Mouse (Mus musculus) intestine, embryonic 16.5 days (tissue): ENCODE data around the gene Meis3. TPM values are rescaled to one million over a fixed set of nuclear protein-coding genes. Genes with fewer than 3 reads are reported as not detected.

Experiments
- ATAC-seq: fragments of 200-750 bp; cut with Nextera tagmentation; 2 replicates; pipeline ENCODE4 v1.8.0; 2017; ENCODE audit warnings: moderate TSS enrichment, moderate library complexity
- H3K27ac ChIP-seq: fragments of 300-500 bp; sonication (generic); 2 replicates; pipeline ENCODE4 v1.5.1; 2014; ENCODE audit warnings: mild to moderate bottlenecking, low read length
- H3K27me3 ChIP-seq: fragments of 300-500 bp; sonication (generic); replicated peaks from 2 replicates; pipeline ENCODE4 v1.6.1; 2014; ENCODE audit warnings: low read length, control low read depth, mixed read lengths; ENCODE audit not compliant: control insufficient read depth, insufficient read depth
- H3K36me3 ChIP-seq: fragments of 300-500 bp; sonication (generic); 2 replicates; pipeline ENCODE4 v1.6.1; 2014; ENCODE audit warnings: low read length, control low read depth; ENCODE audit not compliant: control insufficient read depth, insufficient read depth
- H3K4me1 ChIP-seq: fragments of 300-500 bp; sonication (generic); 2 replicates; pipeline ENCODE4 v1.6.1; 2014; ENCODE audit warnings: low read length, control low read depth, mixed read lengths; ENCODE audit not compliant: control insufficient read depth, insufficient read depth
- H3K4me2 ChIP-seq: fragments of 300-500 bp; sonication (generic); 2 replicates; pipeline ENCODE4 v1.6.1; 2014; ENCODE audit warnings: low read depth, low read length, control low read depth
- H3K4me3 ChIP-seq: fragments of 300-500 bp; sonication (generic); 2 replicates; pipeline ENCODE4 v1.5.1; 2014; ENCODE audit warnings: mild to moderate bottlenecking, low read length
- H3K9ac ChIP-seq: fragments of 300-500 bp; sonication (generic); 2 replicates; pipeline ENCODE4 v1.6.1; 2014; ENCODE audit warnings: low read depth, low read length
- H3K9me3 ChIP-seq: fragments of 300-500 bp; sonication (generic); 2 replicates; pipeline ENCODE4 v1.6.1; 2016; ENCODE audit warnings: low read length, control low read depth; ENCODE audit not compliant: control insufficient read depth
- WGBS: fragments of 180-500 bp; shearing (Covaris S2); extraction: QIAGEN DNeasy Blood & Tissue Kit; methylation state at CpG from one replicate; pipeline ENCODE4 v1.1.7; 2014; 5-methylcytosine and 5-hydroxymethylcytosine counted together
- polyA plus RNA-seq: library from polyadenylated mRNA; unstranded; fragments of >200 nt; fragmentation: Nextera tagmentation; extraction: Ambion mirVana; gene quantifications from 2 replicates; pipeline ENCODE4 v1.2.1, GENCODE M21; 2015

The Meis3 gene
- polyA plus RNA-seq, 1 experiment from 2014 or later, result 30.0 TPM

GRCm38 (mm10) chr7:16155132-16155872 lies 19.6 kb upstream of the Meis3 start:
- no peak overlapping the region for H3K4me2 ChIP-seq
- peaks cover 19% of the 10 kb centered on the region for H3K27me3 ChIP-seq
- WGBS, result 64% methylated on average over 9 of the region's 9 CpGs
- no peaks in the 10 kb centered on the region for H3K9me3 ChIP-seq
- no peak overlapping the region for H3K27ac ChIP-seq
- no peaks in the 10 kb centered on the region for H3K36me3 ChIP-seq
- H3K4me3 ChIP-seq, result no peak overlapping the region
- no peaks in the 10 kb centered on the region for H3K4me1 ChIP-seq
- no peak for ATAC-seq
- no peak overlapping the region for H3K9ac ChIP-seq

- Histone ChIP-seq H3K9me3 (no peaks in the 10 kb centered on the region), H3K4me1 (no peaks in the 10 kb centered on the region), H3K27ac (no peak overlapping the region), H3K27me3 (peaks cover 19% of the 10 kb centered on the region), H3K9ac (no peak overlapping the region), H3K4me3 (no peak overlapping the region), H3K36me3 (no peaks in the 10 kb centered on the region), H3K4me2 (no peak overlapping the region)
- ATAC-seq, result no peak
- WGBS, result 66% methylated on average over 8 of the region's 8 CpGs
Observed at GRCm38 (mm10) chr7:16156105-16156714, 18.7 kb upstream of the Meis3 start.

GRCm38 (mm10) chr7:16158735-16159134 lies 16.2 kb upstream of the Meis3 start:
- H3K9ac ChIP-seq, result 0 out of 2 replicates have a peak overlapping the region, but pooled peaks have one; percentile 16
- no peaks in the 10 kb centered on the region for H3K4me1 ChIP-seq
- ATAC-seq, result peak; percentile 45; the same call in 1 of the 2 replicates
- H3K4me2 ChIP-seq, result peak overlapping the region; percentile 35; the same call in 1 of the 2 replicates
- WGBS, result 16% methylated on average over 39 of the region's 39 CpGs
- 0 out of 2 replicates have a peak overlapping the region, but pooled peaks have one; percentile 21 for H3K4me3 ChIP-seq
- no peak overlapping the region for H3K27ac ChIP-seq
- H3K9me3 ChIP-seq, result no peaks in the 10 kb centered on the region
- H3K36me3 ChIP-seq, result no peaks in the 10 kb centered on the region
- H3K27me3 ChIP-seq, result peaks cover 19% of the 10 kb centered on the region

GRCm38 (mm10) chr7:16160702-16161101 lies 14.2 kb upstream of the Meis3 start:
- no peaks in the 10 kb centered on the region for H3K4me1 ChIP-seq
- peak; percentile 40; the same call in 1 of the 2 replicates for ATAC-seq
- no peak overlapping the region for H3K4me2 ChIP-seq
- 59% methylated on average over 3 of the region's 3 CpGs for WGBS
- no peak overlapping the region for H3K4me3 ChIP-seq
- H3K27me3 ChIP-seq, result peaks cover 19% of the 10 kb centered on the region
- H3K9me3 ChIP-seq, result no peaks in the 10 kb centered on the region
- H3K9ac ChIP-seq, result no peak overlapping the region
- H3K36me3 ChIP-seq, result no peaks in the 10 kb centered on the region
- H3K27ac ChIP-seq, result no peak overlapping the region

- H3K27ac ChIP-seq, result no peak overlapping the region
- no peaks in the 10 kb centered on the region for H3K9me3 ChIP-seq
- H3K4me3 ChIP-seq, result no peak overlapping the region
- H3K4me2 ChIP-seq, result no peak overlapping the region
- no peaks in the 10 kb centered on the region for H3K4me1 ChIP-seq
- no peak overlapping the region for H3K9ac ChIP-seq
- H3K27me3 ChIP-seq, result peaks cover 19% of the 10 kb centered on the region
- no peak for ATAC-seq
- WGBS, result 87% methylated on average over 9 of the region's 9 CpGs
- no peaks in the 10 kb centered on the region for H3K36me3 ChIP-seq
Observed at GRCm38 (mm10) chr7:16161302-16161701, 13.6 kb upstream of the Meis3 start.

GRCm38 (mm10) chr7:16162036-16162435 lies 12.9 kb upstream of the Meis3 start:
- WGBS, result 67% methylated on average over 6 of the region's 7 CpGs
- H3K27ac ChIP-seq, result no peak overlapping the region
- H3K27me3 ChIP-seq, result peaks cover 19% of the 10 kb centered on the region
- no peaks in the 10 kb centered on the region for H3K4me1 ChIP-seq
- H3K4me3 ChIP-seq, result no peak overlapping the region
- H3K36me3 ChIP-seq, result no peaks in the 10 kb centered on the region
- H3K9me3 ChIP-seq, result no peaks in the 10 kb centered on the region
- H3K4me2 ChIP-seq, result no peak overlapping the region
- no peak overlapping the region for H3K9ac ChIP-seq
- no peak for ATAC-seq

GRCm38 (mm10) chr7:16172141-16172581 lies 2.7 kb upstream of the Meis3 start:
- Histone ChIP-seq H3K27ac (no peak overlapping the region), H3K4me2 (no peak overlapping the region), H3K9me3 (peaks cover 7% of the 10 kb centered on the region; the same call in 1 of the 2 replicates), H3K4me3 (no peak overlapping the region), H3K9ac (no peak overlapping the region), H3K27me3 (no peaks in the 10 kb centered on the region), H3K36me3 (no peaks in the 10 kb centered on the region), H3K4me1 (peaks cover 9% of the 10 kb centered on the region)
- WGBS, result 20% methylated on average over 1 of the region's 1 CpGs
- no peak for ATAC-seq

GRCm38 (mm10) chr7:16172586-16173140 lies 2.2 kb upstream of the Meis3 start:
- Histone ChIP-seq H3K4me3 (no peak overlapping the region), H3K27ac (no peak overlapping the region), H3K4me2 (no peak overlapping the region), H3K4me1 (peaks cover 9% of the 10 kb centered on the region), H3K9ac (no peak overlapping the region), H3K27me3 (no peaks in the 10 kb centered on the region), H3K36me3 (no peaks in the 10 kb centered on the region), H3K9me3 (peaks cover 7% of the 10 kb centered on the region; the same call in 1 of the 2 replicates)
- 53% methylated on average over 1 of the region's 1 CpGs for WGBS
- no peak for ATAC-seq

- Histone ChIP-seq H3K9ac (no peak overlapping the region), H3K4me1 (peaks cover 9% of the 10 kb centered on the region), H3K27ac (no peak overlapping the region), H3K36me3 (no peaks in the 10 kb centered on the region), H3K4me3 (no peak overlapping the region), H3K4me2 (no peak overlapping the region), H3K27me3 (no peaks in the 10 kb centered on the region), H3K9me3 (peaks cover 4% of the 10 kb centered on the region; the same call in 1 of the 2 replicates)
- ATAC-seq, result no peak
- WGBS, result 50% methylated on average over 5 of the region's 5 CpGs
Observed at GRCm38 (mm10) chr7:16173146-16173545, 1.7 kb upstream of the Meis3 start.
